Mouse (Mus musculus): Measurements from ENCODE around the gene Dnajb5. TPM values are rescaled to one million over a fixed set of nuclear protein-coding genes. Genes with fewer than 3 reads are reported as not detected.

Gene Dnajb5
- polyA plus RNA-seq, 1 experiment from 2014 or later: 12.2 TPM

- Histone ChIP-seq H3K9ac (peak overlapping the region; percentile 88), H3K4me3 (peak overlapping the region; percentile 74), H3K9me3 (no peaks in the 10 kb centered on the region), H3K27ac (replicated peaks) (no peak overlapping the region), H3K27me3 (replicated peaks) (peaks cover 71% of the 10 kb centered on the region), H3K36me3 (no peaks in the 10 kb centered on the region), H3K4me1 (peaks cover 6% of the 10 kb centered on the region; the same call in 1 of the 2 replicates), H3K4me2 (peak overlapping the region; percentile 78)
- no peak for ATAC-seq (ENCODE audit: extremely low read depth, insufficient number of reproducible peaks, low FRiP score, low TSS enrichment)
- 2% methylated on average over 26 of the region's 26 CpGs for WGBS
These were observed 32.2 kb upstream of the Dnajb5 start for GRCm38 (mm10) chr4:42917402-42917774.

DNA sequence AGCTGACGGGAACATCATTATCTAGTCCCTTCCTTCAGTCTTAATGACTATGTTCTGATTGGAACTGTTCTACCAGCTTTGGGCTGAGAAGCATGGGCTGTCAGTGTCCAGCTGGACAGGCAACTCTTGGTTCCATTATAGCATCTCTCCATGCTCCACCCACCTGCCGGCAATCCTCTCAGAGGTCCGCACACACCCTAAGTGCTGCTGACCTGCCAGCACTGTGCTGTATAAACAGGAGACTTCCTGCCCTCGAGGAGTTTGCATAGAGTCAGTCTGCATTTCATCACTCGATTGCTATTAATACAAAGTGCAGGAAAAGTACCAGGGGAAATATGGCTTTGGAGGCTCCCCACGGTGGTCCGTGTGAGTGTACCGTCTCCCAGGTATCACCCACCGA, 28.9 kb upstream of the Dnajb5 start:
- H3K9me3 ChIP-seq: no peaks in the 10 kb centered on the region
- no peak overlapping the region for H3K9ac ChIP-seq
- H3K4me1 ChIP-seq: peaks cover 6% of the 10 kb centered on the region; the same call in 1 of the 2 replicates
- no peak overlapping the region for H3K4me3 ChIP-seq
- H3K27ac ChIP-seq (replicated peaks): no peak overlapping the region
- no peak for ATAC-seq (ENCODE audit: extremely low read depth, insufficient number of reproducible peaks, low FRiP score, low TSS enrichment)
- no peak overlapping the region for H3K4me2 ChIP-seq
- peaks cover 75% of the 10 kb centered on the region for H3K27me3 ChIP-seq (replicated peaks)
- no peaks in the 10 kb centered on the region for H3K36me3 ChIP-seq
- WGBS: 71% methylated on average over 9 of the region's 9 CpGs

DNA sequence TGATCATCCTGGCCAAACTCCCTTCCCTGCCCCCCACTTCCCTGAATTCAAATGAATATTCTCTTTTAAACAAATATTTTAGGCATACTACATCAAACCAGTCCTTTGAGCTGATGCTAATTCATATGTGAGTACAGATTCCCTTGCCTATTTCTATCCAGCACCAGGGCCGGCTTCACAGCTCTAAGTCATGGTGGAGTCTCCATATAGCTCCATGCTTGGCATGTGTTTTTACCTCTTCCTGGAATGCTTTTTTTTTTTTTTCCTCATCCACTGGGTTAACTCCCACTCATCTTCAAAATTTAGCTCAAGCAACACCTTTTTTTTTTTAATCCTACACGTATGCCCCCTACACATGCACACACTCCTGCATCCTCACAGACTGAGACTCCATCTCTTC, 28.1 kb upstream of the Dnajb5 start:
- ATAC-seq (ENCODE audit: extremely low read depth, insufficient number of reproducible peaks, low FRiP score, low TSS enrichment): no peak
- H3K27ac ChIP-seq (replicated peaks): no peak overlapping the region
- WGBS: 75% methylated on average over 2 of the region's 2 CpGs
- H3K4me1 ChIP-seq: peaks cover 6% of the 10 kb centered on the region; the same call in 1 of the 2 replicates
- no peak overlapping the region for H3K4me3 ChIP-seq
- no peaks in the 10 kb centered on the region for H3K36me3 ChIP-seq
- no peaks in the 10 kb centered on the region for H3K9me3 ChIP-seq
- H3K9ac ChIP-seq: no peak overlapping the region
- H3K27me3 ChIP-seq (replicated peaks): peaks cover 72% of the 10 kb centered on the region
- no peak overlapping the region for H3K4me2 ChIP-seq

- no peak overlapping the region for H3K9ac ChIP-seq
- H3K4me1 ChIP-seq: peaks cover 6% of the 10 kb centered on the region; the same call in 1 of the 2 replicates
- H3K27me3 ChIP-seq (replicated peaks): peaks cover 68% of the 10 kb centered on the region
- H3K36me3 ChIP-seq: no peaks in the 10 kb centered on the region
- no peak overlapping the region for H3K4me3 ChIP-seq
- H3K9me3 ChIP-seq: no peaks in the 10 kb centered on the region
- 63% methylated on average over 6 of the region's 6 CpGs for WGBS
- no peak overlapping the region for H3K27ac ChIP-seq (replicated peaks)
- H3K4me2 ChIP-seq: no peak overlapping the region
- no peak for ATAC-seq (ENCODE audit: extremely low read depth, insufficient number of reproducible peaks, low FRiP score, low TSS enrichment)
These were observed 27.6 kb upstream of the Dnajb5 start for GRCm38 (mm10) chr4:42922056-42922455.

- no peaks in the 10 kb centered on the region for H3K36me3 ChIP-seq
- H3K27ac ChIP-seq (replicated peaks): no peak overlapping the region
- H3K9me3 ChIP-seq: no peaks in the 10 kb centered on the region
- no peak overlapping the region for H3K9ac ChIP-seq
- no peak overlapping the region for H3K4me2 ChIP-seq
- peaks cover 64% of the 10 kb centered on the region for H3K27me3 ChIP-seq (replicated peaks)
- ATAC-seq (ENCODE audit: extremely low read depth, insufficient number of reproducible peaks, low FRiP score, low TSS enrichment): no peak
- no peak overlapping the region for H3K4me3 ChIP-seq
- peaks cover 3% of the 10 kb centered on the region; the same call in 1 of the 2 replicates for H3K4me1 ChIP-seq
- WGBS: 76% methylated on average over 8 of the region's 8 CpGs
These were observed 27.2 kb upstream of the Dnajb5 start for GRCm38 (mm10) chr4:42922461-42922860.

- WGBS: 75% methylated on average over 13 of the region's 13 CpGs
- Histone ChIP-seq H3K9me3 (no peaks in the 10 kb centered on the region), H3K9ac (no peak overlapping the region), H3K27me3 (replicated peaks) (peaks cover 47% of the 10 kb centered on the region), H3K4me2 (no peak overlapping the region), H3K36me3 (no peaks in the 10 kb centered on the region), H3K4me3 (no peak overlapping the region), H3K4me1 (no peaks in the 10 kb centered on the region), H3K27ac (replicated peaks) (no peak overlapping the region)
- no peak for ATAC-seq (ENCODE audit: extremely low read depth, insufficient number of reproducible peaks, low FRiP score, low TSS enrichment)
These were observed 25.4 kb upstream of the Dnajb5 start for GRCm38 (mm10) chr4:42924095-42924710.

DNA sequence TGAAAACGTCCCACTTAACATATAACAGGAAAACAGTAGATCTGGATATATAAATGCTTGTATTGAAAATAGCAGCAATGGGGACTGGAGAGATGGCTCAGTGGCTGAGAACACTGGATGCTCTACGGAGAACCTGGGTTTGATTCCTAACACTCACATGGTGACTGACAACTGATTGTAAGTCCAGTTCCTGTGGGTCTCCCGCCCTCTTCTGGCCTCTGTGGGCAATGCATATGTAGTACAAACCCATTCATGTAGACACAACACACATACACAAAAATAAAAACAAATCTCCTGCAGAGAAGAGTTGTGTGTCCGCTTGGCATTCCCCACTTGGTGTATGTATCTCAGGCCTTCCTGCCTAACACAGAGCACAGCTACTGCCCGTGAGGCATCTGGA, 21.4 kb upstream of the Dnajb5 start:
- peaks cover 30% of the 10 kb centered on the region for H3K27me3 ChIP-seq (replicated peaks)
- ATAC-seq (ENCODE audit: extremely low read depth, insufficient number of reproducible peaks, low FRiP score, low TSS enrichment): no peak
- no peak overlapping the region for H3K9ac ChIP-seq
- no peak overlapping the region for H3K4me3 ChIP-seq
- WGBS: 72% methylated on average over 5 of the region's 5 CpGs
- no peak overlapping the region for H3K27ac ChIP-seq (replicated peaks)
- H3K4me1 ChIP-seq: peaks cover 24% of the 10 kb centered on the region
- no peak overlapping the region for H3K4me2 ChIP-seq
- H3K9me3 ChIP-seq: no peaks in the 10 kb centered on the region
- no peaks in the 10 kb centered on the region for H3K36me3 ChIP-seq

- no peak for ATAC-seq (ENCODE audit: extremely low read depth, insufficient number of reproducible peaks, low FRiP score, low TSS enrichment)
- Histone ChIP-seq H3K9ac (no peak overlapping the region), H3K9me3 (no peaks in the 10 kb centered on the region), H3K36me3 (no peaks in the 10 kb centered on the region), H3K27ac (replicated peaks) (no peak overlapping the region), H3K4me3 (no peak overlapping the region), H3K4me2 (no peak overlapping the region), H3K27me3 (replicated peaks) (peaks cover 22% of the 10 kb centered on the region), H3K4me1 (peaks cover 31% of the 10 kb centered on the region)
- WGBS: 86% methylated on average over 9 of the region's 9 CpGs
These were observed 20.7 kb upstream of the Dnajb5 start for GRCm38 (mm10) chr4:42928952-42929351.

DNA sequence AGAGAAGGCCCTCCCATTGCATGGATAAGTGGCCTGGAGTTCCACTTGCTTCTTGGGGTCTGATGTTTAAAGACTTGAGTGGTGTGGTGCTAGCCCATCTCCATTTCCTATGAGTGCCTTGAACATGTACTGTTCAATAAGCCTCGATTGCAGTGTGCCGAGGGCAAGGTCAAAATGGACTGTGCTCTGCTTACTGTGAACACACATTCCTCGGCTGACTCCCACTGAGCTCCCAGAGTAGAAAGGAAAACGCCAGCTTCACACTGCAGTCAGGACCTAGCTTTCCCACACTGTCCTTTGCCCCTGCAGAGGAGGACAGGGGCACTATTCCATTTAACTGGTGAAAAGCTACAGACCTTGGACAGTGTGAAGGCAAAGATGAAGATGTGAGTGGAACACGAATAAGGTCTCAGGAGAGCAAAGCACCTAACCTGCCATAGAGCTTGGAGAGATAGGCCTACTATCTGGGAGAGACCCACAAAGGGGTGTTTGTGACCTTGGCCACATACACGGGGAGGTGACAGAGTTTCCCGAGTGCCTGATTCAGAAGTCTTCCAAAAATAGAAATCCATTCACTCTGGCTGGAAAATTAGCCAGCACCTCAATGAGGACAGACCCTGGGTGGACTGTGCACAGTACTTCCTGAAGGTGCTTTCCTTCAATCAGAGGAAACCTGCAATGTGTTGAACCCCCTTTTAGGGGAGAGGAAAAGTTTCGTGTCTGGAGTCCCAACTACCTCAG, 17.2 kb upstream of the Dnajb5 start:
- no peak for ATAC-seq (ENCODE audit: extremely low read depth, insufficient number of reproducible peaks, low FRiP score, low TSS enrichment)
- WGBS: 39% methylated on average over 8 of the region's 8 CpGs
- Histone ChIP-seq H3K27ac (replicated peaks) (peak overlapping the region; percentile 93), H3K36me3 (no peaks in the 10 kb centered on the region), H3K9me3 (no peaks in the 10 kb centered on the region), H3K4me1 (peaks cover 33% of the 10 kb centered on the region), H3K9ac (0 out of 2 replicates have a peak overlapping the region, but pooled peaks have one; percentile 0), H3K4me3 (no peak overlapping the region), H3K4me2 (peak overlapping the region; percentile 69), H3K27me3 (replicated peaks) (peaks cover 31% of the 10 kb centered on the region)

- Histone ChIP-seq H3K4me1 (peaks cover 33% of the 10 kb centered on the region), H3K4me3 (peak overlapping the region; percentile 41), H3K4me2 (peak overlapping the region; percentile 69), H3K27ac (replicated peaks) (peak overlapping the region; percentile 93), H3K36me3 (no peaks in the 10 kb centered on the region), H3K27me3 (replicated peaks) (peaks cover 44% of the 10 kb centered on the region), H3K9ac (peak overlapping the region; percentile 72), H3K9me3 (no peaks in the 10 kb centered on the region)
- WGBS: 6% methylated on average over 22 of the region's 22 CpGs
- peak; percentile 47; the same call in 1 of the 2 replicates for ATAC-seq (ENCODE audit: extremely low read depth, insufficient number of reproducible peaks, low FRiP score, low TSS enrichment)
These were observed 16.0 kb upstream of the Dnajb5 start for GRCm38 (mm10) chr4:42933630-42934029.

- no peak for ATAC-seq (ENCODE audit: extremely low read depth, insufficient number of reproducible peaks, low FRiP score, low TSS enrichment)
- 65% methylated on average over 7 of the region's 7 CpGs for WGBS
- no peaks in the 10 kb centered on the region for H3K4me1 ChIP-seq
These were observed 8.2 kb upstream of the Dnajb5 start for GRCm38 (mm10) chr4:42941396-42941795.

More at GRCm38 (mm10) chr4:42941396-42941795, 8.2 kb upstream of the Dnajb5 start:
- Histone ChIP-seq H3K27ac (replicated peaks) (no peak overlapping the region), H3K9me3 (no peaks in the 10 kb centered on the region), H3K27me3 (replicated peaks) (peaks cover 78% of the 10 kb centered on the region), H3K9ac (no peak overlapping the region), H3K4me3 (no peak overlapping the region), H3K36me3 (no peaks in the 10 kb centered on the region), H3K4me2 (no peak overlapping the region)
